Mouse (Mus musculus): Measurements from ENCODE around the gene Gm5244. TPM values are rescaled to one million over a fixed set of nuclear protein-coding genes. Genes with fewer than 3 reads are reported as not detected.

Gm5244 gene
- total RNA-seq, 2 experiments from 2014 or later = not detected

Other genes with a start within 250 kb of the Gm5244 start
- gene Gm4952, start 246.7 kb upstream of the Gm5244 start, total RNA-seq (2015) = not detected in 2 replicates
- gene Gm4952, start 246.7 kb upstream of the Gm5244 start, total RNA-seq (2017) = not detected in 2 replicates
- not detected in 2 replicates for gene Glyat, start 213.4 kb upstream of the Gm5244 start, total RNA-seq (2015)
- not detected in 2 replicates for gene Glyat, start 213.4 kb upstream of the Gm5244 start, total RNA-seq (2017)
- gene Olfr1442, start 176.2 kb upstream of the Gm5244 start, total RNA-seq (2015) = not detected in 2 replicates
- gene Olfr1442, start 176.2 kb upstream of the Gm5244 start, total RNA-seq (2017) = not detected in 2 replicates
- not detected in 2 replicates for gene Olfr1443, start 168.6 kb upstream of the Gm5244 start, total RNA-seq (2015)
- gene Olfr1443, start 168.6 kb upstream of the Gm5244 start, total RNA-seq (2017) = not detected in 2 replicates
- gene Keg1, start 150.9 kb upstream of the Gm5244 start, total RNA-seq (2015) = not detected in 2 replicates
- gene Keg1, start 150.9 kb upstream of the Gm5244 start, total RNA-seq (2017) = not detected in 2 replicates
- gene Cntf, start 81.0 kb upstream of the Gm5244 start, total RNA-seq (2015) = 4.1 and 5.0 TPM in 2 replicates
- gene Cntf, start 81.0 kb upstream of the Gm5244 start, total RNA-seq (2017) = 1.5 and 2.5 TPM in 2 replicates
- gene Zfp91, start 50.6 kb upstream of the Gm5244 start, total RNA-seq (2015) = 56.9 and 61.3 TPM in 2 replicates
- gene Zfp91, start 50.6 kb upstream of the Gm5244 start, total RNA-seq (2017) = 72.9 and 88.1 TPM in 2 replicates
- gene Lpxn, start 50.5 kb upstream of the Gm5244 start, total RNA-seq (2015) = 29.7 and 33.0 TPM in 2 replicates
- gene Lpxn, start 50.5 kb upstream of the Gm5244 start, total RNA-seq (2017) = 26.4 and 27.2 TPM in 2 replicates
- gene Olfr1444, start 10.6 kb downstream of the Gm5244 start, total RNA-seq (2015) = 0.62 TPM in 1 of 2 replicates, not detected in the other
- 0.44 TPM in 1 of 2 replicates, not detected in the other for gene Olfr1444, start 10.6 kb downstream of the Gm5244 start, total RNA-seq (2017)
- gene Olfr1445, start 37.2 kb downstream of the Gm5244 start, total RNA-seq (2015) = not detected in 2 replicates
- not detected in 2 replicates for gene Olfr1445, start 37.2 kb downstream of the Gm5244 start, total RNA-seq (2017)
- gene Olfr1446, start 46.8 kb downstream of the Gm5244 start, total RNA-seq (2015) = not detected in 2 replicates
- gene Olfr1446, start 46.8 kb downstream of the Gm5244 start, total RNA-seq (2017) = not detected in 2 replicates
- not detected in 2 replicates for gene Olfr1447, start 57.1 kb downstream of the Gm5244 start, total RNA-seq (2015)
- not detected in 2 replicates for gene Olfr1447, start 57.1 kb downstream of the Gm5244 start, total RNA-seq (2017)
- not detected in 2 replicates for gene Olfr1448, start 77.7 kb downstream of the Gm5244 start, total RNA-seq (2015)
- not detected in 2 replicates for gene Olfr1448, start 77.7 kb downstream of the Gm5244 start, total RNA-seq (2017)
- not detected in 2 replicates for gene Olfr1449, start 84.2 kb downstream of the Gm5244 start, total RNA-seq (2015)
- gene Olfr1449, start 84.2 kb downstream of the Gm5244 start, total RNA-seq (2017) = not detected in 2 replicates
- gene Olfr1450, start 103.6 kb downstream of the Gm5244 start, total RNA-seq (2015) = 0.11 TPM in 1 of 2 replicates, not detected in the other
- gene Olfr1450, start 103.6 kb downstream of the Gm5244 start, total RNA-seq (2017) = not detected in 2 replicates
- gene Olfr1451, start 148.3 kb downstream of the Gm5244 start, total RNA-seq (2015) = not detected in 2 replicates
- gene Olfr1451, start 148.3 kb downstream of the Gm5244 start, total RNA-seq (2017) = not detected in 2 replicates
- not detected in 2 replicates for gene Olfr1453, start 181.6 kb downstream of the Gm5244 start, total RNA-seq (2015)
- gene Olfr1453, start 181.6 kb downstream of the Gm5244 start, total RNA-seq (2017) = not detected in 2 replicates
- gene Olfr1454, start 213.9 kb downstream of the Gm5244 start, total RNA-seq (2015) = not detected in 2 replicates
- not detected in 2 replicates for gene Olfr1454, start 213.9 kb downstream of the Gm5244 start, total RNA-seq (2017)

Measured in megakaryocyte, adult 5-6 weeks (primary cell).